Mouse (Mus musculus): ENCODE data around the gene Jph2.
"Not testable (repeated sequence)": the region's sequence is repeated elsewhere in the genome, so short reads cannot be mapped to it uniquely, and the experiment has no call there.

Gene Jph2

GRCm38 (mm10) chr2:163411344-163411743 is 13.6 kb upstream of the Jph2 start:
- not testable (repeated sequence) for DNase-seq

- DNase-seq: no peak
These were observed 12.4 kb upstream of the Jph2 start for GRCm38 (mm10) chr2:163410211-163410610.

- DNase-seq: no peak
These were observed 6.4 kb upstream of the Jph2 start for GRCm38 (mm10) chr2:163404037-163404815.

- peak; percentile 64 to 79 for DNase-seq
These were observed 3.4 kb upstream of the Jph2 start for GRCm38 (mm10) chr2:163401221-163401620.

- no peak for DNase-seq
These were observed 1.4 kb upstream of the Jph2 start for GRCm38 (mm10) chr2:163399222-163399621.

- DNase-seq: no peak
These were observed 977 bp upstream of the Jph2 start for GRCm38 (mm10) chr2:163398770-163399169.

GRCm38 (mm10) chr2:163397071-163397470 is 722 bp downstream of the Jph2 start:
- no peak for DNase-seq

GRCm38 (mm10) chr2:163394977-163395376 is 2.8 kb downstream of the Jph2 start:
- DNase-seq: no peak

GRCm38 (mm10) chr2:163393976-163394375 is 3.8 kb downstream of the Jph2 start:
- DNase-seq: no peak

GRCm38 (mm10) chr2:163393241-163393640 is 4.6 kb downstream of the Jph2 start:
- no peak for DNase-seq

- no peak for DNase-seq
These were observed 5.4 kb downstream of the Jph2 start for GRCm38 (mm10) chr2:163392436-163392835.

GRCm38 (mm10) chr2:163386423-163387190 is 11.2 kb downstream of the Jph2 start:
- DNase-seq: peak in 1 of 2 experiments; percentile 24

GRCm38 (mm10) chr2:163385126-163385525 is 12.7 kb downstream of the Jph2 start:
- no peak for DNase-seq

GRCm38 (mm10) chr2:163381246-163381645 is 16.5 kb downstream of the Jph2 start:
- DNase-seq: no peak

- DNase-seq: no peak
These were observed 18.4 kb downstream of the Jph2 start for GRCm38 (mm10) chr2:163379366-163379765.

GRCm38 (mm10) chr2:163376082-163376481 is 21.7 kb downstream of the Jph2 start:
- no peak for DNase-seq

GRCm38 (mm10) chr2:163375468-163375867 is 22.3 kb downstream of the Jph2 start:
- DNase-seq: no peak

- DNase-seq: no peak
These were observed 25.2 kb downstream of the Jph2 start for GRCm38 (mm10) chr2:163372627-163373026.

GRCm38 (mm10) chr2:163370175-163370574 is 27.6 kb downstream of the Jph2 start:
- no peak for DNase-seq

- peak in 1 of 2 experiments; percentile 9 for DNase-seq
These were observed 32.8 kb downstream of the Jph2 start for GRCm38 (mm10) chr2:163364785-163365541.

GRCm38 (mm10) chr2:163362940-163363921 is 34.6 kb downstream of the Jph2 start:
- DNase-seq: no peak

All from lung, adult 18-20 months (tissue).